ENCODE assay signal across 10 mouse cellular contexts in genomic region chr5:119682646-119683515, GRCm38 (mm10). TPM values are rescaled to one million over a fixed set of nuclear protein-coding genes. Genes with fewer than 3 reads are reported as not detected.
DNase-seq lines count a peak whose midpoint lies in the region; ATAC-seq and TF ChIP-seq lines count a peak whose summit lies in the region.
"Had no signal": no experiment of that assay in that cellular context is flagged by ENCODE, and none has a peak within 500 bp of the region (broad histone marks: within the 10 kb centered on the region; RNA-seq: fewer than 3 reads in every experiment).

No protein-coding gene starts in this region.

- 0 out of 2 replicates have a peak, but pooled peaks cover 2% of the 10 kb centered on the region for H3K4me1 ChIP-seq in kidney, postnatal 0 days (replicated peaks; ENCODE audit: insufficient read depth, low read length)
- peaks cover 22% of the 10 kb centered on the region for H3K4me1 ChIP-seq in intestine, embryonic 14.5 days (replicated peaks; ENCODE audit: control insufficient read depth, insufficient read depth, low read length)

- peaks cover 53% of the 10 kb centered on the region for H3K27me3 ChIP-seq in kidney, postnatal 0 days (ENCODE audit: insufficient read depth, low read length)
- peaks cover 65% of the 10 kb centered on the region for H3K27me3 ChIP-seq in intestine, embryonic 14.5 days (replicated peaks; ENCODE audit: control insufficient read depth, insufficient read depth, low read length)

- TF ChIP-seq CTCF in kidney, postnatal 0 days (IDR thresholded peaks at IDR 0.05; ENCODE audit: low read depth), result no peak

- no peaks in the 10 kb centered on the region for H3K9me3 ChIP-seq in kidney, postnatal 0 days (replicated peaks; ENCODE audit: low read length)
- no peaks in the 10 kb centered on the region for H3K9me3 ChIP-seq in intestine, embryonic 14.5 days (ENCODE audit: control insufficient read depth, low read length)
- H3K9me3 ChIP-seq: forebrain, embryonic 13.5 days had no signal

- peak overlapping the region; percentile 20; the same call in 1 of the 2 replicates for H3K9ac ChIP-seq in kidney, postnatal 0 days (ENCODE audit: low read depth, low read length)
- peak overlapping the region; percentile 27; the same call in 1 of the 2 replicates for H3K9ac ChIP-seq in intestine, embryonic 14.5 days (ENCODE audit: low read length)
- H3K9ac ChIP-seq: forebrain, embryonic 13.5 days had no signal

- H3K36me3 ChIP-seq in kidney, postnatal 0 days (ENCODE audit: insufficient read depth, low read length), result peaks cover 5% of the 10 kb centered on the region; the same call in 1 of the 2 replicates
- H3K36me3 ChIP-seq in intestine, embryonic 14.5 days (ENCODE audit: control insufficient read depth, insufficient read depth, low read length), result peaks cover 33% of the 10 kb centered on the region

- H3K27ac ChIP-seq in kidney, postnatal 0 days, result peak overlapping the region; percentile 65
- peak overlapping the region; percentile 23; the same call in 1 of the 2 replicates for H3K27ac ChIP-seq in intestine, embryonic 14.5 days (ENCODE audit: low read depth)
- H3K27ac ChIP-seq: forebrain, embryonic 13.5 days had no signal

- DNase-seq in kidney, postnatal 0 days (ENCODE audit: low spot score), result peak; percentile 8
- DNase-seq in kidney, adult 11 months, result no peak
- peak; percentile 71 for DNase-seq in adrenal gland, postnatal 25 days
- no peak for DNase-seq in intestine, embryonic 14.5 days (ENCODE audit: low spot score)
- DNase-seq in lung, postnatal 10 days, result peak; percentile 74
- no peak for DNase-seq in thymus, adult 18-20 months
- DNase-seq in MN1 (ENCODE audit: low spot score), result no peak
- DNase-seq: left cerebral cortex, postnatal 4 days had no signal

- peak overlapping the region; percentile 13; the same call in 1 of the 2 replicates for H3K4me3 ChIP-seq in kidney, postnatal 0 days (replicated peaks; ENCODE audit: low read depth, low read length)
- no peak overlapping the region for H3K4me3 ChIP-seq in intestine, embryonic 14.5 days (ENCODE audit: low read depth, low read length)
- H3K4me3 ChIP-seq: forebrain, embryonic 13.5 days had no signal

- H3K4me2 ChIP-seq in kidney, postnatal 0 days (ENCODE audit: low read length), result peak overlapping the region; percentile 43
- H3K4me2 ChIP-seq in intestine, embryonic 14.5 days (ENCODE audit: low read length), result peak overlapping the region; percentile 22; the same call in 1 of the 2 replicates
- H3K4me2 ChIP-seq: forebrain, embryonic 13.5 days had no signal

- WGBS in kidney, postnatal 0 days, result 16% methylated on average over 40 of the region's 40 CpGs
- WGBS in intestine, embryonic 14.5 days, result 45% methylated on average over 40 of the region's 40 CpGs

- ATAC-seq in kidney, postnatal 0 days (replicated peaks; ENCODE audit: low FRiP score, low read depth), result no peak
- no peak for ATAC-seq in intestine, embryonic 14.5 days (replicated peaks; ENCODE audit: low FRiP score, low TSS enrichment, low read depth)
- ATAC-seq in activated CD4-positive, CD25-positive, alpha-beta regulatory T cell, adult 4 months, result no peak
- ATAC-seq: forebrain, embryonic 13.5 days had no signal

RNA-seq across cellular contexts. Expression of gene Tbx3, which starts 12.4 kb away (rescaled TPM):
- polyA plus RNA-seq in kidney, postnatal 0 days (2015; fragmentation: Nextera tagmentation; extraction: Ambion mirVana), result 32.9 and 36.8 TPM in 2 replicates
- 215 and 277 TPM in 2 replicates for total RNA-seq in adrenal gland, postnatal 25 days (2021)
- 44.1 and 45.5 TPM in 2 replicates for polyA plus RNA-seq in intestine, embryonic 14.5 days (2014; fragmentation: Nextera tagmentation; extraction: Ambion mirVana)
- polyA plus RNA-seq in activated CD4-positive, CD25-positive, alpha-beta regulatory T cell, adult 4 months (2017; shearing (Covaris generic)), result not detected

Comparison
In these comparisons a context has a peak if more than half of its experiments do, and no peak if none do; other contexts are left out.
1. DNase-seq: peak in kidney, postnatal 0 days (single experiment), adrenal gland, postnatal 25 days (single experiment) and lung, postnatal 10 days (single experiment); none in kidney, adult 11 months (single experiment), intestine, embryonic 14.5 days (single experiment), thymus, adult 18-20 months (0 of 2) and MN1 (single experiment).
2. RNA of gene Tbx3, which starts 12.4 kb away (polyA plus RNA-seq): 44.1 to 45.5 TPM in intestine, embryonic 14.5 days and 32.9 to 36.8 TPM in kidney, postnatal 0 days; not detected in activated CD4-positive, CD25-positive, alpha-beta regulatory T cell, adult 4 months; every median in the first group is over 10 times any median in the second.